ENCODE assay signal across 9 mouse cellular contexts in genomic region chr4:40846143-40846931, GRCm38 (mm10). TPM values are rescaled to one million over a fixed set of nuclear protein-coding genes. Genes with fewer than 3 reads are reported as not detected.
A peak's percentile ranks its signal among the peaks of the same experiment; 100 is the strongest.
DNase-seq lines count a peak whose midpoint lies in the region.
"Had no signal": no experiment of that assay in that cellular context is flagged by ENCODE, and none has a peak within 500 bp of the region (broad histone marks: within the 10 kb centered on the region; RNA-seq: fewer than 3 reads in every experiment).

No protein-coding gene starts in this region.

- DNase-seq in heart, adult 11 months: peak; percentile 96
- no peak for DNase-seq in heart, postnatal 25 days (ENCODE audit: low spot score)
- DNase-seq in urinary bladder, postnatal 36 days (ENCODE audit: low spot score in 2 of 2): peak; percentile 66 to 72
- no peak for DNase-seq in urinary bladder, postnatal 10 days (ENCODE audit: low spot score)
- DNase-seq in large intestine, adult 2 months (ENCODE audit: low read depth, low spot score): peak; percentile 74
- no peak for DNase-seq in embryo, embryonic 10 days (ENCODE audit: low spot score)
- DNase-seq in testis, postnatal 14 days (ENCODE audit: low spot score): no peak
- no peak for DNase-seq in neural tube, embryonic 10.5 days (ENCODE audit: extremely low spot score, low spot score)
- DNase-seq: right cerebral cortex, postnatal 25 days had no signal

- 19% methylated on average over 7 of the region's 7 CpGs for WGBS in large intestine, adult 2 months

- intact Hi-C loops in heart, postnatal 25 days (cut with DNase I): no loop called here

RNA-seq across cellular contexts. Expression of gene B4galt1, which starts 7.5 kb away (rescaled TPM):
- total RNA-seq in heart, postnatal 25 days (2021): 10 to 100 TPM; 58.2 to 70.4 TPM
- polyA plus RNA-seq in large intestine, adult 2 months (2012; rRNA removed): 55.4 and 71.0 TPM in 2 replicates

Comparison
In these comparisons a context has a peak if more than half of its experiments do, and no peak if none do; other contexts are left out.
1. DNase-seq: peak in heart, adult 11 months (single experiment), urinary bladder, postnatal 36 days (2 of 2) and large intestine, adult 2 months (single experiment); none in heart, postnatal 25 days (single experiment), urinary bladder, postnatal 10 days (single experiment), embryo, embryonic 10 days (single experiment), testis, postnatal 14 days (single experiment) and neural tube, embryonic 10.5 days (single experiment).